Mouse (Mus musculus): ENCODE results near the gene Tlr5. TPM values are rescaled to one million over a fixed set of nuclear protein-coding genes. Genes with fewer than 3 reads are reported as not detected.

Gene Tlr5
- polyA plus RNA-seq, 1 experiment from 2014 or later = 0.29 TPM

DNA sequence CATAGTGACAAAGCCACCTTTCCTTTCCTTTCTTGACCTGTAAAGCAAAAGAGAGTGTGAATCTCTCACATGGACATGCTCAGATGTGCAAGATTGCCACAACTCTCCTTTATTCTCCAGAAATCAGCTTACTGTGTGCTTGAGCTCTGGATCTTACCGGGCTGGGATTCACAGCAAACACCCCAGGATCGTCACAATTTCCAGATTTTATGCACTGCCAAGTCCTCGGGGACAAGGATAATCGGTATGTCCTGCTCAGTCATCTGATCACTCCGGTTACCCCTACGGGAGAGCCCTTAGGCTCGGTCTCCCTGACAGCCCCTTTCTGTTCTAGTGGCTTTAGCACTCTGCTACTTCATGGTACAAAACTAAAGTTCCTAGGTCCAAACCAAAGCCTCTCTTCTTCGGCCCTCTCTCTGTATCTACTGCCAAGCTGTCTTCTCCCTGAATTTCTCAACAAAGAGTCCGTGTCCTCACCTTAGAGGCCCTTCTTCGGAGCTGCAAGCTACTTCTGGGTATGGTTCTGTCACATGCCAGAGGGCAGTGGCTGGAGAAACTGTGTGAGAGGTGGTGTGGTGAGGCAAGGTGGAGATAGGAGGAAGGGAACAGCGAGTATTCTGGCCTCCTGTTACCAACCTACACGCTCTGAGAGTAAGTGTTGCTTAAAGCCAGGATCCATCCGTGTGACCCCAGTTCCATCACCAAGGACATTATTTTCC is 3.4 kb downstream of the Tlr5 start:
- H3K9ac ChIP-seq (ENCODE audit: low read length) = no peak overlapping the region
- no peak overlapping the region for H3K4me2 ChIP-seq (ENCODE audit: low read depth)
- no peak for ATAC-seq (ENCODE audit: insufficient read depth, low FRiP score, low TSS enrichment)
- H3K27me3 ChIP-seq (ENCODE audit: control insufficient read depth, insufficient read depth, low read length) = no peaks in the 10 kb centered on the region
- H3K27ac ChIP-seq (ENCODE audit: low read depth, low read length) = no peak overlapping the region
- no peaks in the 10 kb centered on the region for H3K9me3 ChIP-seq (ENCODE audit: control insufficient read depth, low read length)
- H3K4me3 ChIP-seq (ENCODE audit: low read depth, low read length) = no peak overlapping the region
- WGBS = 83% methylated on average over 13 of the region's 13 CpGs
- no peak for DNase-seq (ENCODE audit: low spot score)
- no peaks in the 10 kb centered on the region for H3K36me3 ChIP-seq (ENCODE audit: control insufficient read depth, insufficient read depth, low read length)
- H3K4me1 ChIP-seq (ENCODE audit: control insufficient read depth, insufficient read depth, low read length) = peaks cover 6% of the 10 kb centered on the region; the same call in 1 of the 2 replicates

DNA sequence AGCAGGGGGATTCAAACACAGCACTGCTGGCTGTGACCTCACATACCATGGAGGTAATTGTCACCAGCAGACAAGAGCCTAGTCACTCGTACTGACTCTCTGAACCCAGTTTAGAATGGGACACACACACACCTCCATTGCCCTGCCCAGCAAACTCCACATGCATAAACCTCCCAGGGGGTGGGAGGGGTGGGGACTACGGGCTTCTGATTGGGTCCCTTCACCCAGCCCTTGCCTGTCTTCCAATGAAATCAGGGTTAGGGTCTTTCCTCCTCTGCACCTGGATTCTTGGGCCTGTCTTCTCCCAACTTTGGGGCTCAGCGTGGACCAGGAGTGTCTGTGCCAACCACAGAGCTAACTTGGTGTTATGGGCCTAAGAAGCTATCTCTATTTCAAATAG is 4.2 kb downstream of the Tlr5 start:
- 26% methylated on average over 3 of the region's 3 CpGs for whole genome bisulfite sequencing
- H3K27me3 ChIP-seq (ENCODE audit: control insufficient read depth, insufficient read depth, low read length) = no peaks in the 10 kb centered on the region
- ATAC-seq (ENCODE audit: insufficient read depth, low FRiP score, low TSS enrichment) (0 out of 2 replicates have a peak, but pooled peaks have one; percentile 28), DNase-seq (ENCODE audit: low spot score) (no peak)
- peak overlapping the region; percentile 40; the same call in 1 of the 2 replicates for H3K4me3 ChIP-seq (ENCODE audit: low read depth, low read length)
- peaks cover 6% of the 10 kb centered on the region; the same call in 1 of the 2 replicates for H3K4me1 ChIP-seq (ENCODE audit: control insufficient read depth, insufficient read depth, low read length)
- H3K36me3 ChIP-seq (ENCODE audit: control insufficient read depth, insufficient read depth, low read length) = no peaks in the 10 kb centered on the region
- no peak overlapping the region for H3K27ac ChIP-seq (ENCODE audit: low read depth, low read length)
- H3K9me3 ChIP-seq (ENCODE audit: control insufficient read depth, low read length) = no peaks in the 10 kb centered on the region
- H3K4me2 ChIP-seq (ENCODE audit: low read depth) = no peak overlapping the region
- H3K9ac ChIP-seq (ENCODE audit: low read length) = no peak overlapping the region; the same call in none of the 2 replicates

DNA sequence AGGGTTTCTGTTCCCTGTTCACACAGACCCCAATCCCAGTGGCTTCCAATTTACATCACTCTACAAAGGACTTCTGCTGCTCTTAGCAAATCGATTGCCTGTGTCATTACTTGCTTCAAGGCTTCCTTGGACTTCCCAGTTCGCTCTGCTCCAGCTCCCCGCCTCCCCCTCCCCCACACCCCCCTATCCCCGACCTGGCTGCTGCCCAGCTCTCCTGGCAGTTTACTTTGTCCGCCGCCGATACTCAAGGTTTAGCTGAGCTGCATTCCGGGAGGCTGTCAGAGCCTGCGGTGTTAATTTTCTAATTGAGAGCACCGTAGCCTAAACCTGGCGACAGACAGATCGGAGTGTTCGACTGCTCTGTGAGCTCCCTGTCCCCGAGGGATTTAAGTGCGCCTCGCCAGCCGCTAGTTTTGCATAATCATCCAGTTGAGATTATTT is 4.7 kb downstream of the Tlr5 start:
- H3K9ac ChIP-seq (ENCODE audit: low read length) = peak overlapping the region; percentile 47
- ATAC-seq (ENCODE audit: insufficient read depth, low FRiP score, low TSS enrichment) (peak; percentile 41; the same call in 1 of the 2 replicates), DNase-seq (ENCODE audit: low spot score) (peak; percentile 60)
- H3K27ac ChIP-seq (ENCODE audit: low read depth, low read length) = no peak overlapping the region
- no peaks in the 10 kb centered on the region for H3K36me3 ChIP-seq (ENCODE audit: control insufficient read depth, insufficient read depth, low read length)
- WGBS = 1% methylated on average over 17 of the region's 17 CpGs
- H3K4me1 ChIP-seq (ENCODE audit: control insufficient read depth, insufficient read depth, low read length) = peaks cover 6% of the 10 kb centered on the region; the same call in 1 of the 2 replicates
- peak overlapping the region; percentile 78 for H3K4me2 ChIP-seq (ENCODE audit: low read depth)
- H3K4me3 ChIP-seq (ENCODE audit: low read depth, low read length) = peak overlapping the region; percentile 40
- no peaks in the 10 kb centered on the region for H3K9me3 ChIP-seq (ENCODE audit: control insufficient read depth, low read length)
- no peaks in the 10 kb centered on the region for H3K27me3 ChIP-seq (ENCODE audit: control insufficient read depth, insufficient read depth, low read length)

DNA sequence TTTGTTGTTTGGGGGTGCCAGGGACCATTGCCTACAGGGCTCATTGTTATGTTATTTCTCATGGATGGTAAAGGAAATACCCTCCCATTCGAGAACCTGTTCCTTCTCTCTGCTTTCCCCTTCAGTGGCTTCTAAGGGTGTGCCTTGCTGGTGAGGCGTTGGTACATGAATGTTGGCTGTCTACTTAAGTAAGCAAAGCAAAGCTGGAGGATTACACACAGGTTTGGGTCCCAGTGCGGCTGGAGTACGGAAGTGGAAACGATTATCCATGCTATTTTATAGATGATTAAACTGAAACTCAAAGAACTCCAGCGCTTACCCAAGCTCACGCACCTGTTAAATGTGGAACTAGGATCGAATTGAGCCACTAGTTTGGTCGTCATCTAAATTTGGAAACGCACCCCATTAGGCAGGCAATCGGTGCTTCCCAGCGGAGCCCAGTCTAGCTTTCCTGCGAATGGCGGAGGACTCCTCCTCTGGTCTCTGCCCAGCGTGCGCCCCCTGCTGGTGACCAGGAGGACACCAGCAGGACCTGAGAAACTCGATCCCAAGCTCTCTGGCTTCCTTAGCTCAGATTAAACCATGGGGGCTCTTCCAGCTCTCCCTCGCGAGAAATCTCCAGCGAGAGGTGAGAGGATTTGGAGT is 5.3 kb downstream of the Tlr5 start:
- Histone ChIP-seq H3K9ac (ENCODE audit: low read length) (peak overlapping the region; percentile 47), H3K27ac (ENCODE audit: low read depth, low read length) (no peak overlapping the region), H3K9me3 (ENCODE audit: control insufficient read depth, low read length) (no peaks in the 10 kb centered on the region), H3K4me2 (ENCODE audit: low read depth) (peak overlapping the region; percentile 78), H3K36me3 (ENCODE audit: control insufficient read depth, insufficient read depth, low read length) (no peaks in the 10 kb centered on the region), H3K4me3 (ENCODE audit: low read depth, low read length) (peak overlapping the region; percentile 40), H3K4me1 (ENCODE audit: control insufficient read depth, insufficient read depth, low read length) (0 out of 2 replicates have a peak, but pooled peaks cover 3% of the 10 kb centered on the region), H3K27me3 (ENCODE audit: control insufficient read depth, insufficient read depth, low read length) (no peaks in the 10 kb centered on the region)
- DNase-seq (ENCODE audit: low spot score) = peak; percentile 89
- WGBS = under 1% methylated on average over 20 of the region's 20 CpGs
- peak; percentile 60 for ATAC-seq (ENCODE audit: insufficient read depth, low FRiP score, low TSS enrichment)

DNA sequence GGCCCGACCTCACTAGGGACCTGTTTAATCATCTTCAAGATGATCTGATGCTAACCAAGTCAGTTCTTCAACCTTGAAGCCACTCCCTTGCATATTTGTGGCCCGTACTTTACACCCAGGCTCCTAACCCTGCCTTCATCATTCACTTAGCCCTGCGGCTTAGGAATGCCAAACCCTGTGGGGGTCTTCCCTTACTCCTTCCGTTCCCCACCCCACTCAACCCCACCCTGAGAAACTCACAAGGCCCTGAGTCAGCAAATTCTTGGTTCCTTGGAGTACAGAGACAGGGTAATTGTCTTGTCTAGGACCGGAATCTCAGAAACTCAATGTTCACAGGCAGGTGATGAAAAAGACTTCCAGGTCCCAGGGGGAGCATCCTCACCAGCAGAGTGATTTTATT is 6.5 kb downstream of the Tlr5 start:
- no peak overlapping the region for H3K9ac ChIP-seq (ENCODE audit: low read length)

DNA sequence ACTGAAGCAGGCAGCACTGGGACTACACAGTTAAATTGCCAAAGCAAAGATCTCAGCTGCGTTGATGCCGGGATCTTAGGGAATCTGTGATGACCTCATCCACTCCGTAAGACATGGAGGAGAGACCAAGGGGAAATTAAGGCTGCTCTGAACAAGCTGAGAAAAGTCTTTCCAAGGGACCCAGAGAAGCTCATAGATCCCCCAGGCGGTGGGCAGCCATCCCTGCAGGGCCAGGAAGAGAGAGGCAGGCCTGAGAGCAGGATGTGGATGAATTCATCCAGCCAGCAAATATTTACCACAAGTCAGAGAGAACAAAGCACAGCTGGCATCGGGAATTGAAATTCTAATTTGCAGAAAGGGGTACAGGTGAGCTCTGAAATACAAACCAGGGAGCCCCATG is 8.7 kb downstream of the Tlr5 start:
- Histone ChIP-seq H3K36me3 (ENCODE audit: control insufficient read depth, insufficient read depth, low read length) (no peaks in the 10 kb centered on the region), H3K4me3 (ENCODE audit: low read depth, low read length) (no peak overlapping the region), H3K27ac (ENCODE audit: low read depth, low read length) (no peak overlapping the region), H3K4me1 (ENCODE audit: control insufficient read depth, insufficient read depth, low read length) (0 out of 2 replicates have a peak, but pooled peaks cover 3% of the 10 kb centered on the region), H3K9ac (ENCODE audit: low read length) (no peak overlapping the region), H3K27me3 (ENCODE audit: control insufficient read depth, insufficient read depth, low read length) (no peaks in the 10 kb centered on the region), H3K9me3 (ENCODE audit: control insufficient read depth, low read length) (no peaks in the 10 kb centered on the region), H3K4me2 (ENCODE audit: low read depth) (no peak overlapping the region)
- no peak for DNase-seq (ENCODE audit: low spot score)
- WGBS = 66% methylated on average over 5 of the region's 5 CpGs
- ATAC-seq (ENCODE audit: insufficient read depth, low FRiP score, low TSS enrichment) = no peak

More for the DNA sequence above, 6.5 kb downstream of the Tlr5 start:
- no peaks in the 10 kb centered on the region for H3K27me3 ChIP-seq (ENCODE audit: control insufficient read depth, insufficient read depth, low read length)
- H3K9me3 ChIP-seq (ENCODE audit: control insufficient read depth, low read length) = no peaks in the 10 kb centered on the region
- H3K4me3 ChIP-seq (ENCODE audit: low read depth, low read length) = no peak overlapping the region
- H3K4me2 ChIP-seq (ENCODE audit: low read depth) = no peak overlapping the region
- H3K27ac ChIP-seq (ENCODE audit: low read depth, low read length) = no peak overlapping the region
- 0 out of 2 replicates have a peak, but pooled peaks cover 3% of the 10 kb centered on the region for H3K4me1 ChIP-seq (ENCODE audit: control insufficient read depth, insufficient read depth, low read length)
- DNase-seq (ENCODE audit: low spot score) (no peak), ATAC-seq (ENCODE audit: insufficient read depth, low FRiP score, low TSS enrichment) (no peak)
- no peaks in the 10 kb centered on the region for H3K36me3 ChIP-seq (ENCODE audit: control insufficient read depth, insufficient read depth, low read length)
- 66% methylated on average over 5 of the region's 5 CpGs for WGBS

DNA sequence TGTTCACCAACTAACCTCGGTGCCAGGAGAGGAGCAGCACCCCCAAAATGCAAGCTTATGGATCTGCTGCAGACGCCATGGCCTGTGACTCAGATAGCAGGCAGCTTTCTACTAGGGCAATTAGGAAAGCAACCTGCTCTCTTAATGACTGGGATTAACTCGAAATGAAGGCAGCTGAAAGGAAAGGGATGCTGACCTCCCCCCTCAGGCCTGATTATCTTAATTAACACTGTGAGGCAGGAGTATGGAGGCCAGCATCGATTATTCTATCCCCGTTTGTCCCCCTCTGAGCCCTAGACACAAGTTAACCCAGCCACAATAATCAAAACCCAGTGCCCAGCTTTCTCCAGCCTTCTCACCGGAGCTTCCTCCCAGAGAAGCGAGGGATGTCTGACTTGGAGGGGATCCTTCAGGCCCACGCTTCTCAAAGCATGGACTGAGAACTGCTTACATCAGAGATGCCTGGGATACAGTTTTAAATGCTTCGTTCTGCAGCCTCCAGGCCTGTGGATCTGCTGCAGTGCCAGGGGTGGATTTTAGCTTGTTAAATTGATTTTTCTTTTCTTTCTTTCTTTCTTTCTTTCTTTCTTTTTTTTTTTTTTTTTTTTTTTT is 10.4 kb downstream of the Tlr5 start:
- Histone ChIP-seq H3K9ac (ENCODE audit: low read length) (no peak overlapping the region), H3K36me3 (ENCODE audit: control insufficient read depth, insufficient read depth, low read length) (no peaks in the 10 kb centered on the region), H3K27me3 (ENCODE audit: control insufficient read depth, insufficient read depth, low read length) (no peaks in the 10 kb centered on the region), H3K4me1 (ENCODE audit: control insufficient read depth, insufficient read depth, low read length) (no peaks in the 10 kb centered on the region), H3K9me3 (ENCODE audit: control insufficient read depth, low read length) (no peaks in the 10 kb centered on the region), H3K4me2 (ENCODE audit: low read depth) (no peak overlapping the region), H3K27ac (ENCODE audit: low read depth, low read length) (no peak overlapping the region), H3K4me3 (ENCODE audit: low read depth, low read length) (no peak overlapping the region)
- DNase-seq (ENCODE audit: low spot score) (no peak), ATAC-seq (ENCODE audit: insufficient read depth, low FRiP score, low TSS enrichment) (no peak)
- WGBS = 66% methylated on average over 9 of the region's 9 CpGs

DNA sequence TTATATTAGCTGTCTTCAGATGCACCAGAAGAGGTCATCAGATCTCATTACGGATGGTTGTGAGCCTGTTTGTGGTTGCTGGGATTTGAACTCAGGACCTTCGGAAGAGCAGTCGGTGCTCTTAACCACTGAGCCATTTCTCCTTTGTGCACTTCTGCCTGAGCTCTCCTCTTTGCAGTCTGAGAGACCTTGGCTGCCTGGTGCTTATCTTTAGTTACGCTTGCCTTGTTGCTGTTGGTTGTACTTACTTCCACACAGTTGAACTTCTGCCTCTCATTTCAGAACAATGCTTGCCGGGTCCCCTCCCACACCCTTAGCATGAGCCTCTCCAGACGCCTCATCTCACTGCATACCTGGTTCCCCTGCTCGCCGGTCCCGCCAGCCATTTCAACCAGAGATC is 14.1 kb downstream of the Tlr5 start:
- Histone ChIP-seq H3K27ac (ENCODE audit: low read depth, low read length) (no peak overlapping the region), H3K27me3 (ENCODE audit: control insufficient read depth, insufficient read depth, low read length) (no peaks in the 10 kb centered on the region), H3K36me3 (ENCODE audit: control insufficient read depth, insufficient read depth, low read length) (no peaks in the 10 kb centered on the region), H3K4me2 (ENCODE audit: low read depth) (no peak overlapping the region), H3K4me1 (ENCODE audit: control insufficient read depth, insufficient read depth, low read length) (no peaks in the 10 kb centered on the region), H3K4me3 (ENCODE audit: low read depth, low read length) (no peak overlapping the region), H3K9ac (ENCODE audit: low read length) (no peak overlapping the region), H3K9me3 (ENCODE audit: control insufficient read depth, low read length) (no peaks in the 10 kb centered on the region)
- 85% methylated on average over 9 of the region's 9 CpGs for WGBS
- DNase-seq (ENCODE audit: low spot score) = no peak
- ATAC-seq (ENCODE audit: insufficient read depth, low FRiP score, low TSS enrichment) = no peak

All from neural tube, embryonic 11.5 days (tissue).